In genomic region chr17:63008277-63008676, GRCm38 (mm10) we compare ENCODE assay signal across 11 mouse cellular contexts.
DNase-seq lines count a peak whose midpoint lies in the region; ATAC-seq lines count a peak whose summit lies in the region.
"Had no signal": no experiment of that assay in that cellular context is flagged by ENCODE, and none has a peak within 500 bp of the region (broad histone marks: within the 10 kb centered on the region; RNA-seq: fewer than 3 reads in every experiment).

No protein-coding gene starts in this region.

- H3K27ac ChIP-seq in kidney, embryonic 14.5 days (ENCODE audit: low read depth, low read length) = no peak overlapping the region
- peak overlapping the region; percentile 52 for H3K27ac ChIP-seq in embryonic facial prominence, embryonic 10.5 days (replicated peaks)
- no peak overlapping the region for H3K27ac ChIP-seq in limb, embryonic 13.5 days
- H3K27ac ChIP-seq: gastrocnemius, adult 2 months had no signal

- ATAC-seq in kidney, embryonic 14.5 days (ENCODE audit: low FRiP score, low TSS enrichment) = peak; percentile 79
- ATAC-seq in limb, embryonic 13.5 days (ENCODE audit: low FRiP score, low read depth) = peak; percentile 52

- H3K27me3 ChIP-seq in kidney, embryonic 14.5 days (ENCODE audit: control insufficient read depth, insufficient read depth, low read length) = no peaks in the 10 kb centered on the region
- no peaks in the 10 kb centered on the region for H3K27me3 ChIP-seq in embryonic facial prominence, embryonic 10.5 days (replicated peaks; ENCODE audit: low read depth, poor library complexity, severe bottlenecking)
- H3K27me3 ChIP-seq in limb, embryonic 13.5 days = no peaks in the 10 kb centered on the region

- no peak overlapping the region for H3K4me2 ChIP-seq in kidney, embryonic 14.5 days (replicated peaks; ENCODE audit: low read depth, low read length)
- no peak overlapping the region for H3K4me2 ChIP-seq in limb, embryonic 13.5 days (replicated peaks)

- H3K4me1 ChIP-seq in kidney, embryonic 14.5 days (ENCODE audit: control insufficient read depth, insufficient read depth, low read length) = peaks cover 3% of the 10 kb centered on the region; the same call in 1 of the 2 replicates
- peaks cover 49% of the 10 kb centered on the region for H3K4me1 ChIP-seq in embryonic facial prominence, embryonic 10.5 days
- H3K4me1 ChIP-seq in limb, embryonic 13.5 days = peaks cover 26% of the 10 kb centered on the region

- no peak overlapping the region for H3K9ac ChIP-seq in kidney, embryonic 14.5 days (ENCODE audit: low read depth, low read length)
- H3K9ac ChIP-seq in limb, embryonic 13.5 days = no peak overlapping the region

- no peak overlapping the region for H3K4me3 ChIP-seq in kidney, embryonic 14.5 days (ENCODE audit: low read length)
- H3K4me3 ChIP-seq in embryonic facial prominence, embryonic 10.5 days = no peak overlapping the region
- H3K4me3 ChIP-seq in limb, embryonic 13.5 days = no peak overlapping the region
- H3K4me3 ChIP-seq: gastrocnemius, adult 2 months had no signal

- no peaks in the 10 kb centered on the region for H3K36me3 ChIP-seq in kidney, embryonic 14.5 days (ENCODE audit: control insufficient read depth, insufficient read depth, low read length)
- H3K36me3 ChIP-seq in embryonic facial prominence, embryonic 10.5 days (replicated peaks) = no peaks in the 10 kb centered on the region
- H3K36me3 ChIP-seq in limb, embryonic 13.5 days = no peaks in the 10 kb centered on the region

- no peaks in the 10 kb centered on the region for H3K9me3 ChIP-seq in kidney, embryonic 14.5 days (ENCODE audit: control insufficient read depth, low read length)
- no peaks in the 10 kb centered on the region for H3K9me3 ChIP-seq in embryonic facial prominence, embryonic 10.5 days
- no peaks in the 10 kb centered on the region for H3K9me3 ChIP-seq in limb, embryonic 13.5 days

- WGBS in kidney, embryonic 14.5 days = 40% methylated on average over 5 of the region's 5 CpGs
- WGBS in embryonic facial prominence, embryonic 10.5 days = 52% methylated on average over 5 of the region's 5 CpGs
- WGBS in limb, embryonic 13.5 days = 20% methylated on average over 5 of the region's 5 CpGs

- DNase-seq in kidney, postnatal 14 days = no peak
- peak; percentile 50 for DNase-seq in embryonic facial prominence, embryonic 10.5 days (ENCODE audit: low spot score)
- DNase-seq in spleen, adult 18-20 months = peak; percentile 6 to 16
- DNase-seq in left cerebral cortex, adult 11 months (ENCODE audit: low spot score) = no peak
- no peak for DNase-seq in T-cell, adult 2 months (ENCODE audit: low spot score)
- DNase-seq in left cerebral cortex, adult 18-20 months (ENCODE audit: low spot score in 2 of 2) = no peak
- DNase-seq: gastrocnemius, adult 2 months; kidney, postnatal 25 days; lung, postnatal 36 days had no signal

Comparison
In these comparisons a context has a peak if more than half of its experiments do, and no peak if none do; other contexts are left out.
1. DNase-seq: peak in embryonic facial prominence, embryonic 10.5 days (single experiment) and spleen, adult 18-20 months (2 of 2); none in kidney, postnatal 14 days (single experiment), left cerebral cortex, adult 11 months (single experiment), T-cell, adult 2 months (single experiment) and left cerebral cortex, adult 18-20 months (0 of 2).